ENCODE assay signal across 9 mouse cellular contexts in genomic region chr17:64522213-64522612, GRCm38 (mm10).
DNase-seq lines count a peak whose midpoint lies in the region; TF ChIP-seq lines count a peak whose summit lies in the region.
"Had no signal": no experiment of that assay in that cellular context is flagged by ENCODE, and none has a peak within 500 bp of the region (broad histone marks: within the 10 kb centered on the region; RNA-seq: fewer than 3 reads in every experiment).

No protein-coding gene starts in this region.

- TF ChIP-seq CTCF in heart, adult 2 months (IDR thresholded peaks at IDR 0.05) = peak; percentile 43
- peak; percentile 26; the same call in 1 of the 2 replicates for TF ChIP-seq CTCF in spleen, adult 2 months (IDR thresholded peaks at IDR 0.05; ENCODE audit: extremely low read depth, insufficient read depth, insufficient read length, insufficient replicate concordance)
- TF ChIP-seq CTCF in brain, embryonic 14.5 days (IDR thresholded peaks at IDR 0.05; ENCODE audit: borderline replicate concordance, extremely low read depth, insufficient read depth, insufficient read length) = peak; percentile 29; the same call in 1 of the 2 replicates
- peak; percentile 50; the same call in 1 of the 2 replicates for TF ChIP-seq CTCF in small intestine, adult 2 months (IDR thresholded peaks at IDR 0.05; ENCODE audit: extremely low read depth, insufficient read length, insufficient replicate concordance, low read depth, low read length)

- H3K4me3 ChIP-seq in heart, adult 2 months = no peak overlapping the region
- H3K4me3 ChIP-seq in spleen, adult 2 months (ENCODE audit: extremely low read depth, insufficient read depth, insufficient read length) = no peak overlapping the region
- no peak overlapping the region for H3K4me3 ChIP-seq in small intestine, adult 2 months (ENCODE audit: low read depth, low read length)
- H3K4me3 ChIP-seq: midbrain, embryonic 12.5 days had no signal

- H3K9ac ChIP-seq in heart, adult 2 months (ENCODE audit: low read depth, low read length) = no peak overlapping the region
- H3K9ac ChIP-seq: midbrain, embryonic 12.5 days had no signal

- no peaks in the 10 kb centered on the region for H3K4me1 ChIP-seq in heart, adult 2 months (ENCODE audit: control insufficient read depth, insufficient read depth, low read length)
- H3K4me1 ChIP-seq in spleen, adult 2 months (ENCODE audit: control insufficient read depth, insufficient read depth, insufficient read length) = no peaks in the 10 kb centered on the region
- no peaks in the 10 kb centered on the region for H3K4me1 ChIP-seq in small intestine, adult 2 months (ENCODE audit: control insufficient read depth, insufficient read depth, insufficient read length, low read length)
- H3K4me1 ChIP-seq: midbrain, embryonic 12.5 days had no signal

- H3K79me2 ChIP-seq in heart, adult 2 months (replicated peaks; ENCODE audit: control insufficient read depth, insufficient read depth, low read length) = no peaks in the 10 kb centered on the region

- WGBS in heart, adult 2 months = 70% methylated on average over 8 of the region's 8 CpGs
- 74% methylated on average over 8 of the region's 8 CpGs for WGBS in spleen, adult 2 months
- WGBS in small intestine, adult 2 months = 64% methylated on average over 8 of the region's 8 CpGs

- no peak for TF ChIP-seq POLR2A in heart, adult 2 months (IDR thresholded peaks at IDR 0.05; ENCODE audit: insufficient read depth, low read depth, low read length)
- TF ChIP-seq POLR2A in spleen, adult 2 months (IDR thresholded peaks at IDR 0.05; ENCODE audit: low read depth, low read length) = no peak
- no peak for TF ChIP-seq POLR2A in brain, embryonic 14.5 days (IDR thresholded peaks at IDR 0.05; ENCODE audit: borderline replicate concordance, extremely low read depth, insufficient read depth, insufficient read length, poor library complexity, severe bottlenecking)
- TF ChIP-seq POLR2A in small intestine, adult 2 months (IDR thresholded peaks at IDR 0.05; ENCODE audit: low read depth, low read length) = no peak

- no peak overlapping the region for H3K27ac ChIP-seq in heart, adult 2 months
- no peak overlapping the region for H3K27ac ChIP-seq in spleen, adult 2 months (ENCODE audit: insufficient read depth, low read length)
- H3K27ac ChIP-seq in small intestine, adult 2 months (ENCODE audit: insufficient read depth, low read depth, low read length) = no peak overlapping the region
- H3K27ac ChIP-seq: midbrain, embryonic 12.5 days had no signal

- DNase-seq in heart, adult 2 months = no peak
- DNase-seq in heart, adult 9 months (ENCODE audit: low spot score in 2 of 2) = no peak
- peak in 1 of 2 experiments; percentile 11 for DNase-seq in spleen, adult 2 months (ENCODE audit: low read depth in 1 of 2, low spot score in 2 of 2)
- no peak for DNase-seq in spleen, adult 12 weeks (ENCODE audit: low spot score)
- no peak for DNase-seq in brain, embryonic 14.5 days (ENCODE audit: low read depth)
- DNase-seq in adrenal gland, adult 2 months = no peak
- DNase-seq in right cerebral cortex, postnatal 25 days = no peak

- intact Hi-C loops in heart, adult 2 months (cut with DNase I) = no loop called here

- no peak for TF ChIP-seq EP300 in heart, adult 2 months (IDR thresholded peaks at IDR 0.05; ENCODE audit: insufficient read depth, low read depth, low read length)

- H3K27me3 ChIP-seq in heart, adult 2 months (ENCODE audit: control insufficient read depth, insufficient read depth, low read length) = no peaks in the 10 kb centered on the region
- no peaks in the 10 kb centered on the region for H3K27me3 ChIP-seq in spleen, adult 2 months (ENCODE audit: control insufficient read depth, insufficient read depth, low read length)
- H3K27me3 ChIP-seq in small intestine, adult 2 months (ENCODE audit: control insufficient read depth, insufficient read depth, low read length) = no peaks in the 10 kb centered on the region
- H3K27me3 ChIP-seq: midbrain, embryonic 12.5 days had no signal

- H3K36me3 ChIP-seq in heart, adult 2 months (ENCODE audit: control insufficient read depth, insufficient read depth, low read length) = no peaks in the 10 kb centered on the region
- H3K36me3 ChIP-seq in spleen, adult 2 months (ENCODE audit: control insufficient read depth, insufficient read depth, low read length) = no peaks in the 10 kb centered on the region
- H3K36me3 ChIP-seq in small intestine, adult 2 months (ENCODE audit: control insufficient read depth, insufficient read depth, low read length) = no peaks in the 10 kb centered on the region
- H3K36me3 ChIP-seq: midbrain, embryonic 12.5 days had no signal
